Mouse (Mus musculus): ENCODE measurements at regions not wholly inside any gene's neighbourhood (a gene's known extent, or its start where the extent isn't known, plus 50 kb on each side); places are given as distances from the start of the nearest gene placed in this dataset.

- peak; percentile 63 for TF ChIP-seq CTCF (IDR thresholded peaks at IDR 0.05; ENCODE audit: low read depth)
- TF ChIP-seq EP300 (IDR thresholded peaks at IDR 0.05; ENCODE audit: low read depth): no peak
Observed at GRCm38 (mm10) chr10:125725077-125725680, 240.8 kb upstream of the Lrig3 start.

Measured in heart, postnatal 0 days (tissue).